In the genomic region with DNA sequence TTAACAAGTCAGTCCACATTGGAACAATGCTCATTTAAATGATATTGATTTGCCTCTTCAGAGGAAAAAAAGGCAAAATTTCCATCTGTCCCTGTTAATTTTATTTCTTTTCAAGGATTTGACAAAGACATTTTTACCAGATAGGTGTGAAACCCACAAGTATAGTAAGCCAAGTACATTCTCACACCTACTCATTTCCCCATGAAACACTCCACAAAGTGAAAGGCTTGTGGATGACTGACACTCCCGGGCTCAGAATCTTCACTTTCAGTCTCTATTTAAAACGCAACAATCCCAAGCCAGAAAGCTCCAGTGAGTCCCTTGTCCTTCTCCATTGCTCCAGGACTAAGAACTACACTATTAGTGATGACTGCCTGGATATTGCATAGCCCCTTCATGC, we compare ENCODE assay signal across 28 mouse cellular contexts.
DNase-seq lines count a peak whose midpoint lies in the region; TF ChIP-seq lines count a peak whose summit lies in the region.
"Had no signal": no experiment of that assay in that cellular context is flagged by ENCODE, and none has a peak within 500 bp of the region (broad histone marks: within the 10 kb centered on the region; RNA-seq: fewer than 3 reads in every experiment).

No protein-coding gene starts in this region.

- no peak overlapping the region for H3K4me3 ChIP-seq in heart, adult 2 months
- H3K4me3 ChIP-seq: embryonic facial prominence, embryonic 10.5 days; embryonic facial prominence, embryonic 13.5 days; erythroblast, embryonic 14.5 days; forebrain, embryonic 13.5 days; gastrocnemius, adult 2 months; heart, embryonic 12.5 days; heart, embryonic 15.5 days; hindbrain, embryonic 10.5 days; hindbrain, embryonic 13.5 days; intestine, embryonic 15.5 days had no signal

- no peaks in the 10 kb centered on the region for H3K4me1 ChIP-seq in heart, adult 2 months (ENCODE audit: control insufficient read depth, insufficient read depth, low read length)
- H3K4me1 ChIP-seq: embryonic facial prominence, embryonic 10.5 days; embryonic facial prominence, embryonic 13.5 days; forebrain, embryonic 13.5 days; heart, embryonic 12.5 days; heart, embryonic 15.5 days; hindbrain, embryonic 10.5 days; hindbrain, embryonic 13.5 days; intestine, embryonic 15.5 days had no signal

- no peaks in the 10 kb centered on the region for H3K36me3 ChIP-seq in heart, adult 2 months (ENCODE audit: control insufficient read depth, insufficient read depth, low read length)
- H3K36me3 ChIP-seq: embryonic facial prominence, embryonic 10.5 days; embryonic facial prominence, embryonic 13.5 days; heart, embryonic 12.5 days; heart, embryonic 15.5 days; hindbrain, embryonic 10.5 days; hindbrain, embryonic 13.5 days; intestine, embryonic 15.5 days had no signal

- no peak for TF ChIP-seq POLR2A in heart, adult 2 months (IDR thresholded peaks at IDR 0.05; ENCODE audit: insufficient read depth, low read depth, low read length)

- peak; percentile 17 to 38 for DNase-seq in frontal cortex, adult 2 months (ENCODE audit: extremely low spot score in 1 of 2, low spot score in 1 of 2)
- DNase-seq in frontal cortex, postnatal 14 days (ENCODE audit: low spot score in 2 of 2) = no peak
- peak; percentile 12 to 47 for DNase-seq in left cerebral cortex, postnatal 14 days (ENCODE audit: low spot score in 2 of 2)
- DNase-seq in left cerebral cortex, postnatal 4 days = no peak
- DNase-seq in right cerebral cortex, adult 2 months (ENCODE audit: low spot score in 2 of 2) = peak; percentile 5 to 11
- no peak for DNase-seq in right cerebral cortex, postnatal 14 days
- peak; percentile 54 for DNase-seq in telencephalon, adult 2 months (ENCODE audit: low read depth, low spot score)
- DNase-seq in heart, adult 2 months = no peak
- DNase-seq: adrenal gland, adult 2 months; adrenal gland, postnatal 14 days; cerebellum, adult 18-20 months; cerebellum, adult 9-10 months; cerebellum, postnatal 14 days; forebrain, postnatal 0 days; gastrocnemius, adult 2 months; gastrocnemius, postnatal 14 days; heart, adult 11 months; heart, postnatal 10 days; heart, postnatal 36 days had no signal

- no peak overlapping the region for H3K27ac ChIP-seq in heart, adult 2 months
- H3K27ac ChIP-seq: embryonic facial prominence, embryonic 10.5 days; embryonic facial prominence, embryonic 13.5 days; forebrain, embryonic 13.5 days; gastrocnemius, adult 2 months; heart, embryonic 15.5 days; hindbrain, embryonic 10.5 days; hindbrain, embryonic 13.5 days; intestine, embryonic 15.5 days had no signal

- no peaks in the 10 kb centered on the region for H3K79me2 ChIP-seq in heart, adult 2 months (replicated peaks; ENCODE audit: control insufficient read depth, insufficient read depth, low read length)

- 66% methylated on average over 2 of the region's 2 CpGs for whole genome bisulfite sequencing in heart, adult 2 months

- no peaks in the 10 kb centered on the region for H3K27me3 ChIP-seq in heart, adult 2 months (ENCODE audit: control insufficient read depth, insufficient read depth, low read length)
- H3K27me3 ChIP-seq: embryonic facial prominence, embryonic 13.5 days; forebrain, embryonic 13.5 days; heart, embryonic 12.5 days; heart, embryonic 15.5 days; hindbrain, embryonic 13.5 days; intestine, embryonic 15.5 days had no signal

- TF ChIP-seq CTCF in heart, adult 2 months (IDR thresholded peaks at IDR 0.05) = no peak

- TF ChIP-seq EP300 in heart, adult 2 months (IDR thresholded peaks at IDR 0.05; ENCODE audit: insufficient read depth, low read depth, low read length) = no peak

- H3K9ac ChIP-seq in heart, adult 2 months (ENCODE audit: low read depth, low read length) = no peak overlapping the region
- H3K9ac ChIP-seq: embryonic facial prominence, embryonic 13.5 days; forebrain, embryonic 13.5 days; forebrain, postnatal 0 days; heart, embryonic 12.5 days; heart, embryonic 15.5 days; hindbrain, embryonic 13.5 days; intestine, embryonic 15.5 days had no signal

- intact Hi-C loops in left cerebral cortex, postnatal 14 days (cut with DNase I) = no loop called here
- intact Hi-C loops in left cerebral cortex, postnatal 4 days (cut with DNase I) = no loop called here
- intact Hi-C loops in heart, adult 2 months (cut with DNase I) = no loop called here

Comparison
In these comparisons a context has a peak if more than half of its experiments do, and no peak if none do; other contexts are left out.
1. DNase-seq: peak in frontal cortex, adult 2 months (2 of 2), left cerebral cortex, postnatal 14 days (2 of 2), right cerebral cortex, adult 2 months (2 of 2) and telencephalon, adult 2 months (single experiment); none in frontal cortex, postnatal 14 days (0 of 2), left cerebral cortex, postnatal 4 days (single experiment), right cerebral cortex, postnatal 14 days (single experiment) and heart, adult 2 months (0 of 2).